Mouse (Mus musculus): ENCODE measurements around the gene Ddah1. TPM values are rescaled to one million over a fixed set of nuclear protein-coding genes. Genes with fewer than 3 reads are reported as not detected.
A peak's percentile ranks its signal among the peaks of the same experiment; 100 is the strongest.

The Ddah1 gene
- polyA plus RNA-seq, 1 experiment from 2014 or later = 20.2 TPM

DNA sequence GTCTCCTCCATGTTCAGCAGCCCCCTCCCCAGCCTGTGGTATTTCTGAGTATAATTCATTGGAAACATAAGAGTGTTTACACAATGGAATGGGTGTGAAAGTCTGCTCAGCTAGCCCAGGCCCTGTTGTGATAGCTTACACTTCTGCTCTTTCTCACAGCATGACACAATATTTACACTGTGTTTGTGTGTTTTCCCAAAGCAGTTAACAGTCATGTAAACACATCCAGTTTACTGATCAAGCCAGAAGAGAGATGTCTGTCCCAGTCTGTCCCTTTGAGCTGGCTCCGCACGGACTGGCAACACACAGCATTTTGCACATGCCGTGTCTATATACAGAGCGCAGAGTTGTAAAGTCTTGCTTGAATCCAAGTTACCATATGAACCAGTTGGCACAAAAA, 32.2 kb downstream of the Ddah1 start:
- no peaks in the 10 kb centered on the region for H3K36me3 ChIP-seq (ENCODE audit: control insufficient read depth, insufficient read depth, low read length)
- no peak overlapping the region for H3K9ac ChIP-seq (ENCODE audit: low read length)
- TF ChIP-seq EP300 (optimal IDR thresholded peaks at IDR 0.05) = no peak
- TF ChIP-seq CTCF (IDR thresholded peaks at IDR 0.05; ENCODE audit: low read depth) = no peak
- H3K4me2 ChIP-seq (replicated peaks; ENCODE audit: low read depth) = no peak overlapping the region
- H3K4me3 ChIP-seq (ENCODE audit: low read depth, low read length) = no peak overlapping the region
- no peaks in the 10 kb centered on the region for H3K9me3 ChIP-seq (ENCODE audit: control insufficient read depth, low read length)
- ATAC-seq (ENCODE audit: low FRiP score, low TSS enrichment) = no peak
- H3K4me1 ChIP-seq (replicated peaks; ENCODE audit: control insufficient read depth, insufficient read depth) = no peaks in the 10 kb centered on the region
- WGBS = 47% methylated on average over 4 of the region's 4 CpGs
- no peaks in the 10 kb centered on the region for H3K27me3 ChIP-seq (ENCODE audit: control insufficient read depth, insufficient read depth, low read length)
- no peak for DNase-seq (ENCODE audit: low spot score)
- H3K27ac ChIP-seq (replicated peaks) = no peak overlapping the region

DNA sequence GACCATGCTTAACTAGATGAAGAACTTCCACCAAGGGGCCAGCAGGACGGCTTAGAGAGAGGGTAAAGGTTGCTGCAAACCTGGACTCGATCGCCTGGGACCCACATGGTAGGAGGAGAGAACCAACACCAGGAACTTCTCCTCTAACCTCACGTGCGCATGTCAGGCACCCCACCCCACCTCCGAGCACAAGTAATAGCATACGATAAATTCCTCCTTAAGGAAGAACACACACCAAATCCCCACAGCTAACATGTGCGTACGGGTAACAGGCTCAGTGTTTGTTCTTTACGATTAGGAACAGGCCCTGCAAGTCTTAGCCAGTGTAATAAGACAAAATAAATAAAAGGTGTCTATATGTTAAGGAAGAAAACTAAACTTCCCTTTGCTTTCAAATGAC, 35.9 kb downstream of the Ddah1 start:
- H3K4me3 ChIP-seq (ENCODE audit: low read depth, low read length) = no peak overlapping the region
- H3K9me3 ChIP-seq (ENCODE audit: control insufficient read depth, low read length) = no peaks in the 10 kb centered on the region
- H3K4me1 ChIP-seq (replicated peaks; ENCODE audit: control insufficient read depth, insufficient read depth) = no peaks in the 10 kb centered on the region
- no peaks in the 10 kb centered on the region for H3K27me3 ChIP-seq (ENCODE audit: control insufficient read depth, insufficient read depth, low read length)
- H3K9ac ChIP-seq (ENCODE audit: low read length) = no peak overlapping the region
- DNase-seq (ENCODE audit: low spot score) (peak; percentile 71), ATAC-seq (ENCODE audit: low FRiP score, low TSS enrichment) (peak; percentile 85)
- WGBS = 55% methylated on average over 10 of the region's 10 CpGs
- H3K4me2 ChIP-seq (replicated peaks; ENCODE audit: low read depth) = no peak overlapping the region
- TF ChIP-seq EP300 (optimal IDR thresholded peaks at IDR 0.05) = no peak
- peak overlapping the region; percentile 46; the same call in 1 of the 2 replicates for H3K27ac ChIP-seq (replicated peaks)
- H3K36me3 ChIP-seq (ENCODE audit: control insufficient read depth, insufficient read depth, low read length) = no peaks in the 10 kb centered on the region

DNA sequence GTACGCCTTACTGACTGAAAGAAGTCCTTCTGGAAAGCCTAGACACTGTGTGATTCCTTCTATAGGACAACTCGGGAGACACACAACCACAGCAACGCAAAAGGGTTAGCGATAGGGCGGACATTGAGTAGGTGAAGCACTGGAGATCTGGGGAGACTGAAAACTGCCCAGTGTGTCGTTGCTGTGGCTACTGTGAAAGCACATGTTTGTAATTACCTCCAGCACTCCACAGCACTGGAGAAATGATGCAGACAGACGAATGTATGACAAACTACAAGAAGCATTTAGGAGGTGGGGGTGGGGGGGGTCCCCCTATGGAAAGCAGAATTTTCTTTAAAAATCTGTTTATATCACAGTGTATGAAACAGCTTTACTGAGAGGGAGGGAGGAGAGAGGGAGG, 37.4 kb downstream of the Ddah1 start:
- Histone ChIP-seq H3K9me3 (ENCODE audit: control insufficient read depth, low read length) (no peaks in the 10 kb centered on the region), H3K4me2 (replicated peaks; ENCODE audit: low read depth) (no peak overlapping the region), H3K4me3 (ENCODE audit: low read depth, low read length) (no peak overlapping the region), H3K4me1 (replicated peaks; ENCODE audit: control insufficient read depth, insufficient read depth) (no peaks in the 10 kb centered on the region), H3K36me3 (ENCODE audit: control insufficient read depth, insufficient read depth, low read length) (no peaks in the 10 kb centered on the region), H3K9ac (ENCODE audit: low read length) (no peak overlapping the region), H3K27ac (replicated peaks) (no peak overlapping the region), H3K27me3 (ENCODE audit: control insufficient read depth, insufficient read depth, low read length) (no peaks in the 10 kb centered on the region)
- WGBS = 83% methylated on average over 7 of the region's 7 CpGs
- DNase-seq (ENCODE audit: low spot score) = no peak
- no peak for ATAC-seq (ENCODE audit: low FRiP score, low TSS enrichment)
- no peak for TF ChIP-seq EP300 (optimal IDR thresholded peaks at IDR 0.05)
- no peak for TF ChIP-seq CTCF (IDR thresholded peaks at IDR 0.05; ENCODE audit: low read depth)

DNA sequence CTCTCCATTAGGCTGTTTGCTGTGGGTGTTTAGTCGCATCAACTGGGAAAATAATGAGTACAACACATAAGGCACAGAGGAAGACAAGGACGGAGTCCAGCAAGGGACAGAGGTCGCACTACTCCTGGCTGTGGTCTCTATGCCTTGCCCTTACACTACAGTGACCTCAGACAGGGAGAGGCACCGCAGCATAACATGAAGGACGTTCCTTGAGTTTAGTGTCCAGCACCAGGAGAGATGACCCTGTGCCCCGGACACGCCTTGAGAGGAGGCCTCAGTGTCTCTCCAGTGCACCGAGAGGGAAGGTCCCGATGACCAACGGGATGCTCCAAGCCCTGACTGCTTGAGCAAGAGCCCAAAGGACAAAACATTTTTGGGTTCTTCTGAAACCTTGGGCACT, 39.6 kb downstream of the Ddah1 start:
- WGBS = 75% methylated on average over 10 of the region's 10 CpGs
- no peak for ATAC-seq (ENCODE audit: low FRiP score, low TSS enrichment)
- no peak for DNase-seq (ENCODE audit: low spot score)
- H3K4me3 ChIP-seq (ENCODE audit: low read depth, low read length) = no peak overlapping the region
- no peaks in the 10 kb centered on the region for H3K9me3 ChIP-seq (ENCODE audit: control insufficient read depth, low read length)
- no peak overlapping the region for H3K9ac ChIP-seq (ENCODE audit: low read length)
- H3K4me2 ChIP-seq (replicated peaks; ENCODE audit: low read depth) = no peak overlapping the region
- H3K27me3 ChIP-seq (ENCODE audit: control insufficient read depth, insufficient read depth, low read length) = no peaks in the 10 kb centered on the region
- H3K36me3 ChIP-seq (ENCODE audit: control insufficient read depth, insufficient read depth, low read length) = no peaks in the 10 kb centered on the region
- no peaks in the 10 kb centered on the region for H3K4me1 ChIP-seq (replicated peaks; ENCODE audit: control insufficient read depth, insufficient read depth)
- TF ChIP-seq CTCF (IDR thresholded peaks at IDR 0.05; ENCODE audit: low read depth) (no peak), EP300 (optimal IDR thresholded peaks at IDR 0.05) (no peak)
- H3K27ac ChIP-seq (replicated peaks) = no peak overlapping the region

DNA sequence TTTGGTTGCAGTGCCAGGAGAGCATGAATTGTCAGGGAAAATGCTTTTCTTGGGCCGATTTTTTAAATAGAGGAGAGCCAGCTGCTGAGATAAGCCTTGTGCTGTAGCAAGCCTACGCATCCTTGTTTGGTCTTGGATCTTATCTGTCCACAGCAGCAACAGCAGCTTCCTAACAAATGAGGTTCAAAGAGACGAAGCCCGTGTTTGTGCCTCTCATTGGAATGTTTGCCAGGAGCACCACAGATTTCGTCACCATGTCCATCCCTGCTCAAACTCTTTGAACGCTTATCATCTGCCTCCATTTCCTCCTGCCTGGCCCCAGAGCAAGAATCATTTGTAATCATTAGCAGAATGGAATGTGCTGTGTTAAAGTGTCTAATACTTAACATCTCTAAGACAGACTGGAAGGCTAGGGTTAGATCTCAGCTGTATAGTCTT, 40.3 kb downstream of the Ddah1 start:
- no peak; the same call in 1 of the 2 replicates for ATAC-seq (ENCODE audit: low FRiP score, low TSS enrichment)
- no peaks in the 10 kb centered on the region for H3K9me3 ChIP-seq (ENCODE audit: control insufficient read depth, low read length)
- DNase-seq (ENCODE audit: low spot score) = no peak
- no peaks in the 10 kb centered on the region for H3K4me1 ChIP-seq (replicated peaks; ENCODE audit: control insufficient read depth, insufficient read depth)
- H3K9ac ChIP-seq (ENCODE audit: low read length) = no peak overlapping the region
- H3K27ac ChIP-seq (replicated peaks) = no peak overlapping the region
- H3K27me3 ChIP-seq (ENCODE audit: control insufficient read depth, insufficient read depth, low read length) = no peaks in the 10 kb centered on the region
- 8% methylated on average over 6 of the region's 6 CpGs for WGBS
- TF ChIP-seq CTCF (IDR thresholded peaks at IDR 0.05; ENCODE audit: low read depth) (no peak), EP300 (optimal IDR thresholded peaks at IDR 0.05) (no peak)
- no peak overlapping the region for H3K4me3 ChIP-seq (ENCODE audit: low read depth, low read length)
- H3K36me3 ChIP-seq (ENCODE audit: control insufficient read depth, insufficient read depth, low read length) = no peaks in the 10 kb centered on the region
- no peak overlapping the region for H3K4me2 ChIP-seq (replicated peaks; ENCODE audit: low read depth)

DNA sequence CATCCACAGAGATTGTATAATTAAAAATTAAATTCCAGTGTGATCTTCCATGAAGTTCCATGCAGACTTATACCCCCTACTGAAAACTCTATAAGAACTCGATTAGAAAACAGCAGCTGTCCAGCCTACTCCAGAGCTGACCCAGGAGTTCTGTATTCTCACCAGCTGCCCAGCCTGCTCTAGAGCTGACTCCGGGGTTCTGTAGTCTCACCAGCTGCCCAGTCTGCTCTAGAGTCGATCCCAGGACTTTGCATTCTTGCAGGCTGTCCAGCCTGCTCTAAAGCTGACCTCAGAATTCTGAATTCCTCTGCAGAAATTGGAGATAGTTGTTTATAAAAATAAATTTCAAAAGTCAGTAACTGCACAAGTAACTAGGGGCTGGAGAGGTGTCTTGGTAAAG, 40.9 kb downstream of the Ddah1 start:
- TF ChIP-seq CTCF (IDR thresholded peaks at IDR 0.05; ENCODE audit: low read depth) = no peak
- TF ChIP-seq EP300 (optimal IDR thresholded peaks at IDR 0.05) = no peak
- no peak overlapping the region for H3K4me3 ChIP-seq (ENCODE audit: low read depth, low read length)
- no peaks in the 10 kb centered on the region for H3K36me3 ChIP-seq (ENCODE audit: control insufficient read depth, insufficient read depth, low read length)
- DNase-seq (ENCODE audit: low spot score) = no peak
- no peak overlapping the region for H3K4me2 ChIP-seq (replicated peaks; ENCODE audit: low read depth)
- no peaks in the 10 kb centered on the region for H3K9me3 ChIP-seq (ENCODE audit: control insufficient read depth, low read length)
- no peak for ATAC-seq (ENCODE audit: low FRiP score, low TSS enrichment)
- no peaks in the 10 kb centered on the region for H3K27me3 ChIP-seq (ENCODE audit: control insufficient read depth, insufficient read depth, low read length)
- 23% methylated on average over 3 of the region's 3 CpGs for WGBS
- H3K9ac ChIP-seq (ENCODE audit: low read length) = no peak overlapping the region
- H3K4me1 ChIP-seq (replicated peaks; ENCODE audit: control insufficient read depth, insufficient read depth) = no peaks in the 10 kb centered on the region
- H3K27ac ChIP-seq (replicated peaks) = no peak overlapping the region
